Mouse (Mus musculus) CH12.LX (cell line): ENCODE measurements around the gene H2-M3. TPM values are rescaled to one million over a fixed set of nuclear protein-coding genes. Genes with fewer than 3 reads are reported as not detected.
A peak's percentile ranks its signal among the peaks of the same experiment; 100 is the strongest.

Source experiments
- DNase-seq: peaks from one replicate; pipeline ENCODE4 v3.0.0-alpha.2; 2013; ENCODE audit errors: extremely low read depth
- H3K27ac ChIP-seq: 2 replicates; pipeline ENCODE4 v1.5.1; 2012; ENCODE audit warnings: low read depth, mild to moderate bottlenecking, control low read depth, moderate library complexity; ENCODE audit not compliant: insufficient read depth
- H3K27me3 ChIP-seq: replicated peaks from 2 replicates; pipeline ENCODE3; 2012; ENCODE audit warnings: inconsistent platforms
- H3K36me3 ChIP-seq, 2 experiments: replicated peaks in 1 of 2; 2 replicates each; pipeline versions ENCODE3 to v1.6.1; 2012; ENCODE audit warnings: inconsistent platforms in 1 of 2, low read length in 1 of 2, mild to moderate bottlenecking in 1 of 2, mixed read lengths in 1 of 2, moderate library complexity in 1 of 2; ENCODE audit not compliant: control insufficient read depth in 1 of 2, insufficient read depth in 1 of 2
- H3K4me1 ChIP-seq, 2 experiments: 2 replicates each; pipeline ENCODE4 v1.6.1; 2012; ENCODE audit warnings: inconsistent platforms in 1 of 2, moderate library complexity in 1 of 2; ENCODE audit not compliant: insufficient read depth in 2 of 2, control insufficient read depth in 1 of 2
- H3K4me2 ChIP-seq: 2 replicates; pipeline ENCODE4 v1.6.1; 2012; ENCODE audit warnings: low read depth, mild to moderate bottlenecking, control low read depth; ENCODE audit not compliant: poor library complexity, insufficient read depth, severe bottlenecking
- H3K4me3 ChIP-seq, 3 experiments: fragments of 150-350 bp in 1 of 3; sonication (generic) in 1 of 3; replicated peaks in 1 of 3; 2 replicates each; pipeline versions ENCODE3 to v1.5.1; 2011 to 2012; ENCODE audit warnings: low read depth in 2 of 3, low read length in 2 of 3, mild to moderate bottlenecking in 2 of 3, moderate library complexity in 2 of 3, control low read depth in 1 of 3, improper control_type of control experiment in 1 of 3, inconsistent platforms in 1 of 3, mixed read lengths in 1 of 3; ENCODE audit not compliant: poor library complexity in 1 of 3
- H3K79me2 ChIP-seq: replicated peaks from 2 replicates; pipeline ENCODE4 v1.6.1; 2012; ENCODE audit warnings: mild to moderate bottlenecking, moderate library complexity; ENCODE audit not compliant: control insufficient read depth, poor library complexity, insufficient read depth, severe bottlenecking; ENCODE audit errors: extremely low read depth
- H3K9ac ChIP-seq: 2 replicates; pipeline ENCODE4 v1.6.1; 2012; ENCODE audit warnings: low read depth, mild to moderate bottlenecking, control low read depth, moderate library complexity; ENCODE audit not compliant: insufficient read depth
- H3K9me3 ChIP-seq: replicated peaks from 2 replicates; pipeline ENCODE3; 2012; ENCODE audit warnings: low read length, inconsistent platforms, mixed read lengths
- E2F4 ChIP-seq: IDR thresholded peaks from 2 replicates; pipeline ENCODE4 v1.6.1; 2011; ENCODE audit warnings: low read depth, low read length, improper control_type of control experiment; ENCODE audit not compliant: insufficient replicate concordance
- ETS1 ChIP-seq: conservative IDR thresholded peaks from 2 replicates; pipeline ENCODE4 v1.6.1; 2012; ENCODE audit warnings: low read depth, mild to moderate bottlenecking, inconsistent platforms, low read length, improper control_type of control experiment, moderate library complexity
- GABPA ChIP-seq: IDR thresholded peaks from 2 replicates; pipeline ENCODE4 v1.6.1; 2012; ENCODE audit warnings: low read depth, low read length, improper control_type of control experiment, inconsistent platforms; ENCODE audit not compliant: insufficient replicate concordance
- MAFK ChIP-seq: IDR thresholded peaks from 2 replicates; pipeline ENCODE4 v1.6.1; 2011; ENCODE audit warnings: low read length, improper control_type of control experiment; ENCODE audit not compliant: insufficient replicate concordance
- MXI1 ChIP-seq: IDR thresholded peaks from 2 replicates; pipeline ENCODE4 v1.6.1; 2011; ENCODE audit warnings: mild to moderate bottlenecking, low read depth, low read length, improper control_type of control experiment
- NELFE ChIP-seq: IDR thresholded peaks from 2 replicates; pipeline ENCODE4 v1.6.1; 2011; ENCODE audit warnings: low read depth, low read length, improper control_type of control experiment
- POLR2AphosphoS2 ChIP-seq: IDR thresholded peaks from 2 replicates; pipeline ENCODE4 v1.6.1; 2011; ENCODE audit warnings: low read depth, low read length, improper control_type of control experiment
- RAD21 ChIP-seq: IDR thresholded peaks from 2 replicates; pipeline ENCODE4 v1.6.1; 2011; ENCODE audit warnings: low read depth, mild to moderate bottlenecking, low read length, improper control_type of control experiment, moderate library complexity
- RCOR1 ChIP-seq: conservative IDR thresholded peaks from 2 replicates; pipeline ENCODE4 v1.6.1; 2012; ENCODE audit warnings: low read depth, mild to moderate bottlenecking, inconsistent platforms, low read length, improper control_type of control experiment
- SIN3A ChIP-seq: IDR thresholded peaks from 2 replicates; pipeline ENCODE4 v1.6.1; 2012; ENCODE audit warnings: low read length, improper control_type of control experiment, inconsistent platforms
- TBP ChIP-seq: conservative IDR thresholded peaks from 2 replicates; pipeline ENCODE4 v1.6.1; 2011; ENCODE audit warnings: low read depth, low read length, improper control_type of control experiment
- UBTF ChIP-seq: IDR thresholded peaks from 2 replicates; pipeline ENCODE4 v1.6.1; 2012; ENCODE audit warnings: low read depth, mild to moderate bottlenecking, inconsistent platforms, low read length, improper control_type of control experiment, moderate library complexity
- USF1 ChIP-seq: IDR thresholded peaks from 2 replicates; pipeline ENCODE4 v1.6.1; 2014; ENCODE audit warnings: low read depth, mild to moderate bottlenecking, inconsistent platforms, low read length, improper control_type of control experiment
- ZNF384 ChIP-seq: IDR thresholded peaks from 2 replicates; pipeline ENCODE4 v1.6.1; 2012; ENCODE audit warnings: low read depth, low read length, improper control_type of control experiment, inconsistent platforms
- dilution Hi-C: fragments of 300-500 bp; cut with MboI; formaldehyde crosslinking; loops from 2 replicates; pipeline ENCODE4 v1.14.3; 2020; ENCODE audit warnings: low sequenced_read_pairs; ENCODE audit not compliant: extremely low pct_unique_long_range_greater_than_20kb, extremely low pct_ligation_motif_present
- in situ Hi-C: fragments of 300-500 bp; cut with MboI; formaldehyde crosslinking; loops from 3 replicates; pipeline ENCODE4 v1.14.3; 2019; ENCODE audit warnings: low sequenced_read_pairs, low pct_ligation_motif_present, low pct_unique_long_range_greater_than_20kb, mixed read lengths
- polyA plus RNA-seq: library from polyadenylated mRNA; unstranded; fragments of >175 nt; gene quantifications from 2 replicates; pipeline ENCODE4 v1.2.1, GENCODE M21; 2012; ENCODE audit warnings: low read depth; ENCODE audit not compliant: insufficient read length
- total RNA-seq, 2 experiments: library from RNA; depleted of rRNA; stranded (reverse); fragments of 300-350 nt in 1 of 2; fragments of >200 nt in 1 of 2; gene quantifications; 2 replicates each; pipeline ENCODE4 v1.2.3; 2012 to 2014

Gene H2-M3
- total and polyA plus RNA-seq, 3 experiments, result 46.1 to 88.6 (median 72.8) TPM

GRCm38 (mm10) chr17:37280331-37280730 lies 10.3 kb downstream of the H2-M3 start:
- dilution Hi-C loops, result no loop called here
- Histone ChIP-seq H3K9ac (no peak overlapping the region), H3K36me3 (peaks cover 23 to 47% of the 10 kb centered on the region in 2 experiments), H3K79me2 (no peaks in the 10 kb centered on the region), H3K4me1 (peaks cover 0 to 2% of the 10 kb centered on the region in 2 experiments; a peak in 2 of 4 replicates), H3K27ac (no peak overlapping the region)
- no peak for TF ChIP-seq MXI1
- TF ChIP-seq MAFK, result no peak
- no peak for TF ChIP-seq E2F4
- no peak for TF ChIP-seq ETS1
- TF ChIP-seq NELFE, result no peak
- no peak for TF ChIP-seq TBP
- TF ChIP-seq, all 38 proteins: peak for 0
- no peaks in the 10 kb centered on the region for H3K9me3 ChIP-seq
- H3K4me3 ChIP-seq, result no peak overlapping the region
- in situ Hi-C loops, result no loop called here
- no peaks in the 10 kb centered on the region for H3K27me3 ChIP-seq
- no peak overlapping the region for H3K4me2 ChIP-seq
- DNase-seq, result no peak

DNA sequence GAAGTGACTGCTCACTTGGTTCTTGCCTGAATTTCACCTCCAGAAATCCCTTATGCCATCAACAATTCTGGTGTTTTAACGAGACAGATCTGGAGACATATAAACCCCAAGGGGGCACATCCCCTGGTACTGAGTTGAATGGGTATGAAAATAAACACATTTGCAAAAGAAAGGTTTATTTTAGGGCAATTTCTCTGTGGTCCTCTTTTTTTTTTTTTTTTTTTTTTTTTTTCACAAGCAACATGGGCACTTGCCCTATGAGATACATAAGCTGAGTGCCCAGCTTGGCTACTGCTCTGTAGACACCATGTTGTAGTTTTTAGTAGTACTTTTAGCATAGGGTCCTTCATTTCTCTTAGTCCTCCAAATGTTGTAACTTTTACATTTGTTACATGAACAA lies 13.3 kb downstream of the H2-M3 start, which contains the start of gene Olfr99:
Gene Olfr99 (minus strand): TSS at position 101 of the 400 bp plus-strand sequence.
- H3K4me3 ChIP-seq, result no peak within 1 kb of the TSS
- no peaks in the 10 kb centered on the region for H3K79me2 ChIP-seq
- H3K27ac ChIP-seq, result no peak within 1 kb of the TSS
- dilution Hi-C loops, result no loop called here
- peaks cover 0 to 5% of the 10 kb centered on the region in 2 experiments; a peak in 1 of 4 replicates for H3K4me1 ChIP-seq
- no peak for DNase-seq
- in situ Hi-C loops, result no loop called here
- no peaks in the 10 kb centered on the region for H3K9me3 ChIP-seq
- H3K9ac ChIP-seq, result no peak within 1 kb of the TSS
- H3K4me2 ChIP-seq, result no peak within 1 kb of the TSS
- peaks cover 9 to 25% of the 10 kb centered on the region in 2 experiments for H3K36me3 ChIP-seq
- no peaks in the 10 kb centered on the region for H3K27me3 ChIP-seq
- TF ChIP-seq ZNF384 (0 out of 2 replicates have a peak, but pooled peaks have one; percentile 28), ETS1 (no peak)

DNA sequence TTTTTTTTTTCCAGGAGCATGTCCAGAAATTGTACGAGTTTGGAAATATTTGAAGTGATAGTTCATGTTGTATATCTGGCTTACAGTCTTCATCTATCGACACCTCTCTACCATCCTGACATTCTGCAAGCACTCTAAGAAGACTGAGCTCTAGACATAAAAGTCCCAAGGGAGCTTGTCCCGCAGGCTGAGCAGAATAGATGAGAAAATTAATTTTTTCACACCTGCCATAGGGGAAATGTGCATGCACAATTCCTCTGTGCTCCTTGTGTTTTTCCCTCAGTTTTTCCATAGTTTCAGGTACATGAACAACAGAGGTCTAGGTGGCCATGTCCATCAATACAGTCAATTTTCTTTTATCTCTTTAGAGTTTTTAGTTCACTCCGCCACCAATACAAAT lies 34.2 kb downstream of the H2-M3 start, which contains the start of gene Olfr101:
Gene Olfr101 (minus strand): TSS at position 101 of the 400 bp plus-strand sequence.
- H3K4me3 ChIP-seq, result no peak within 1 kb of the TSS
- DNase-seq, result no peak
- H3K27ac ChIP-seq, result no peak within 1 kb of the TSS
- H3K9ac ChIP-seq, result no peak within 1 kb of the TSS
- no peaks in the 10 kb centered on the region for H3K4me1 ChIP-seq
- no peaks in the 10 kb centered on the region for H3K79me2 ChIP-seq
- TF ChIP-seq ETS1 (no peak), GABPA (no peak), UBTF (no peak), SIN3A (no peak), TBP (no peak), USF1 (no peak), RAD21 (no peak), RCOR1 (no peak), POLR2AphosphoS2 (no peak), MAFK (no peak)
- dilution Hi-C loops, result no loop called here
- in situ Hi-C loops, result no loop called here
- no peak within 1 kb of the TSS for H3K4me2 ChIP-seq
- H3K27me3 ChIP-seq, result peaks cover 2% of the 10 kb centered on the region
- H3K36me3 ChIP-seq, result no peaks in the 10 kb centered on the region
- H3K9me3 ChIP-seq, result no peaks in the 10 kb centered on the region
